Mouse (Mus musculus): ENCODE measurements around the gene Kif11. TPM values are rescaled to one million over a fixed set of nuclear protein-coding genes. Genes with fewer than 3 reads are reported as not detected.

Gene Kif11
- 54.7 and 56.8 TPM in 2 replicates for polyA plus RNA-seq (2016; fragmentation: Nextera tagmentation; extraction: Ambion mirVana)

DNA sequence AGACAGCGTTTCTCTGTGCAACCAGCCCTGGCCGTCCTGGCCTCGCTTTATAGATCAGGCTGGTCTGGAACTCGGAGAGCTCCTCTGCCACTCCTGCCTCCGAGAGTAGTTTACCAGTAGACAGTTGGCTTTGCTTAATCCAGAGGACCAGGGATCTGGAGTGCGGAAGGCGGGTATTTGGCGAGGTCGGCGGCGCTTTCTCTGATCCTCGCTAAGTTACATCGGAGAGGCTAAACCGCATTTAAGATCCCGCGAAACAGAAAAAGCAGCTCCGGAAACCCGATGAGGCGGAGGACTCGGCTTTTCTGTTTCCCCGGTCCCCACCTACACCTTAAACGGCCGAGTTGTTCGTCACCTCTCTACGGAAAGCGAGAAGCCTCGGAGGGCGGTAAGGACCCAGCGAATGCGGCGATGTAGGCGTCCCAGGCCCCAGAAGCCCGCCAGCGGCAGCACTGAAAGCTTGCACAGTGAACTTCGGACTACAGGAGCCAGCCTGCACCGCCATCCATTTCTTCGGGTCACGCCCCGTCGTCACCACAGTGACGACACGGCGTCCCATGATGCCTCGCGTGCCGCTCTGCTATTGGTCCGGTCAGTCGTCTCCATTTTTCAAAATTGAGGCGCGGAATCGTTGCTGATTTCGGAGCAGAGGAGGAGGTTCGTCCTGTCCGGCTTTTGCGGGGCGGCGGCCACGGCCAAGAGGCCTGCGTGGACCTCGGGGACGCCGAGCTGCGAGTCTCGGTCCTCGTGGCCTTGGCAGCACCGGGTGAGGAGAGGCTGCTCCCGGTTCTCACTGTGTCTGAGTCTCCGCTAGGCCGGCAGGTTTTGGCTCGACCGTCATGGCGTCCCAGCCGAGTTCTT lies at the start of gene Kif11:
Gene Kif11, plus strand, starts transcription at position 649 of the 861 bp plus-strand sequence.
- no peaks in the 10 kb centered on the region for H3K27me3 ChIP-seq (ENCODE audit: insufficient read depth, poor library complexity, severe bottlenecking)
- peaks cover 10% of the 10 kb centered on the region for H3K4me1 ChIP-seq
- H3K36me3 ChIP-seq: 0 out of 2 replicates have a peak, but pooled peaks cover 3% of the 10 kb centered on the region
- peak within 1 kb of the TSS; percentile 98 for H3K27ac ChIP-seq
- H3K4me3 ChIP-seq: peak within 1 kb of the TSS; percentile 98
- peak; percentile 97 for DNase-seq (ENCODE audit: low spot score)
- H3K9me3 ChIP-seq: no peaks in the 10 kb centered on the region
- under 1% methylated on average over 73 of the region's 73 CpGs for WGBS

DNA sequence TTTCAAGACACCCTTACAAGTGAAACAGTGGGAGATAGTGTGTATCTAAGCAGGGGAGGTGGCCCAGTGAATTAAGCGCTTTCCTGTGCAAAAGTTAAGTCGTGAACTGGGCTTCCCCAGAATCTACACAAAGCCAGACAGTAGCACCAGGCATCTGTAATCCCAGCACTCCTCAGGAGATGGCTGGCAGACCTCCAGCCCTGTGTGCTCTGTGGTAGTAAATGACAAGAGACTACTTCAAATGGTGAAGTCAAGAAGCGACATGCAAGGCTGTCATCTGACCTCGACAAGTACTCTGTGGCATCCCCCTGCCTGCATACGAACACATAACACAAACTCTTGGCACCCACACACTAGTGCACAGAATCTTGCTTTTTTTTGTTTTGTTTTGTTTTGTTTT lies 49.0 kb upstream of the Kif11 start:
- 88% methylated on average over 5 of the region's 5 CpGs for WGBS
- no peak for DNase-seq (ENCODE audit: low spot score)
- no peak overlapping the region for H3K27ac ChIP-seq

DNA sequence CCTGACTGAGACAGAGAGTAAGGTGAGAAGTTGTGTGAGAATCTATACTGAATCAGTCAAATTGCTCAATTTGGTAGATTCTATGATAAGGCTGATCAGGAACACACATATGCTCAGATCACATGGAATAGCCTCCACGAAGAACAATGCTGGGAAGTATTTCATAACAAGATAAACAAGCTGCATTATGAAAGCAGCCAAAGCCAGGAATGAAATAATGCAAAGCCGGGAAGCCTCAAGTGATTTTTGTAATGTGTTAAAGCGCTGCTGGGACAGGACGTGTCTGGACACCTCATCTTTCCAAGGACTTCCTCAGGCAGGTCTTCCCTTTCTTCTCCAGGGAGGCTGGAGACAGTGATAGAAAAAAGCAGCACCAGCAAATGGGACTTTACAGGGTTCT lies 43.5 kb upstream of the Kif11 start:
- Histone ChIP-seq H3K4me3 (no peak overlapping the region), H3K27ac (no peak overlapping the region), H3K9me3 (no peaks in the 10 kb centered on the region), H3K4me1 (peaks cover 7% of the 10 kb centered on the region; the same call in 1 of the 2 replicates), H3K27me3 (ENCODE audit: insufficient read depth, poor library complexity, severe bottlenecking) (no peaks in the 10 kb centered on the region), H3K36me3 (peaks cover 25% of the 10 kb centered on the region)
- no peak for DNase-seq (ENCODE audit: low spot score)
- WGBS: 88% methylated on average over 4 of the region's 4 CpGs

More for the DNA sequence above, 49.0 kb upstream of the Kif11 start:
- Histone ChIP-seq H3K36me3 (peaks cover 45% of the 10 kb centered on the region), H3K9me3 (no peaks in the 10 kb centered on the region), H3K4me3 (no peak overlapping the region), H3K27me3 (ENCODE audit: insufficient read depth, poor library complexity, severe bottlenecking) (no peaks in the 10 kb centered on the region), H3K4me1 (no peaks in the 10 kb centered on the region)

DNA sequence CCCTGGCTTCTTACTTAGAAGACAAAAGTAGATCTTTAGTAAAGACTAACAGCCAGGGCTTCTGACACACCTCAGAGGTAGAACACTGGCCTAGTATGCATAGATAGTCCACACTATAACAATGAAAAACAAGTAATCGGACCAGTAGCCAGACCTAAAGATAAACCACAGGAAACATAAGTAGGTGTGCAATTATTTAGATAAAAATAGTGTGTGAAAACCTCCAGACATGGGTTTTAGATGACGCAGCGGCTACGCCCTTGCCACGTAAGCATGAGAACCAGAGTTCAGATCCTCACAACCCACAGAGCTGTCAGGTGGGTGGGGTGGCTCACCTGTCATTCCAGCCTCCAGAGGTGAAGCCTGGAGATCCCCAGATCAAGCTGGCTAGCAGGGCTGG lies 42.8 kb upstream of the Kif11 start:
- H3K27me3 ChIP-seq (ENCODE audit: insufficient read depth, poor library complexity, severe bottlenecking): no peaks in the 10 kb centered on the region

DNA sequence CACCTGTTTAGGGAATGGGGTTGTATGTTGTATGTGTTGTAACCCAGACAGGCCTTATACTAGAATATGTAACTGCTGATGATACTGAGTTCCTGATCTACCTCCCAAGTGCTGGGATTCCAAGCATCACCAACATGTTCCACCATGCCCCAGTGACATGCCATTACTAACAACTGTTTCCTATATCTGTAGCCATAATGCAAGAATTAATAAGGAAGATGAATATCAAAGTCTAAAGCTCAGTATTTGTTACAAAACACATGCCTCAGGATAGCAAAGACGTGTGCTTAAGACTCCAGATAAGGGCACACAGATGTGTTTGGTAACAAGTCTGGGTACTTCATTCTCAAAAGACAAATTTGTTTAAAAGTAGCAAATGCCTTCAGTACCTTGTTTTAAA lies 40.8 kb upstream of the Kif11 start:
- DNase-seq (ENCODE audit: low spot score): no peak
- Histone ChIP-seq H3K4me3 (no peak overlapping the region), H3K27ac (no peak overlapping the region), H3K9me3 (no peaks in the 10 kb centered on the region), H3K36me3 (0 out of 2 replicates have a peak, but pooled peaks cover under 1% of the 10 kb centered on the region), H3K27me3 (ENCODE audit: insufficient read depth, poor library complexity, severe bottlenecking) (no peaks in the 10 kb centered on the region), H3K4me1 (peaks cover 7% of the 10 kb centered on the region; the same call in 1 of the 2 replicates)
- 62% methylated on average over 1 of the region's 1 CpGs for WGBS

More for the DNA sequence above, 42.8 kb upstream of the Kif11 start:
- peaks cover 18% of the 10 kb centered on the region for H3K36me3 ChIP-seq
- 86% methylated on average over 5 of the region's 5 CpGs for WGBS
- peaks cover 7% of the 10 kb centered on the region; the same call in 1 of the 2 replicates for H3K4me1 ChIP-seq
- H3K27ac ChIP-seq: no peak overlapping the region
- no peaks in the 10 kb centered on the region for H3K9me3 ChIP-seq
- H3K4me3 ChIP-seq: no peak overlapping the region
- no peak for DNase-seq (ENCODE audit: low spot score)

DNA sequence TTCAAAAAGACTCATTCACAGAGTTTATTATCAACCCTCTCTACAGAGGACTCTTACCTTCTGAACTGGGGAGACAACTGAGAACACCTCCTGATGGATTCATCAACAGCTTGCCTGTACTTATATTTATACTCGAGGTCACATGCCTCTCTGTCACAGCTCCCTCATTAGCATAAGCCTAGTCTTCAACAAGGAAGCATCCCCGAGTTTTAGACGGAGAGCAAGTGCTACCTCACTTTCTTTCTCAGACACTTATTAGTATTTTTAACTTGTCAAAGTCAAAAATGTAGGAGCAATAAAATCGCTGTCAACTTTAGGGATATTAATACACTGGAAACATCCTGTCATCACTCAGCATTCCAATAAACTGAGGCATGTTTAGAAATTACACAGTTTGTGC lies 38.5 kb upstream of the Kif11 start, which contains the start of gene Ide:
Gene Ide, minus strand, starts transcription at position 101 of the 400 bp plus-strand sequence.
- Histone ChIP-seq H3K36me3 (no peaks in the 10 kb centered on the region), H3K4me1 (peaks cover 15% of the 10 kb centered on the region), H3K27ac (no peak within 1 kb of the TSS), H3K27me3 (ENCODE audit: insufficient read depth, poor library complexity, severe bottlenecking) (no peaks in the 10 kb centered on the region), H3K4me3 (no peak within 1 kb of the TSS), H3K9me3 (no peaks in the 10 kb centered on the region)
- no peak for DNase-seq (ENCODE audit: low spot score)
- 80% methylated on average over 4 of the region's 4 CpGs for WGBS

DNA sequence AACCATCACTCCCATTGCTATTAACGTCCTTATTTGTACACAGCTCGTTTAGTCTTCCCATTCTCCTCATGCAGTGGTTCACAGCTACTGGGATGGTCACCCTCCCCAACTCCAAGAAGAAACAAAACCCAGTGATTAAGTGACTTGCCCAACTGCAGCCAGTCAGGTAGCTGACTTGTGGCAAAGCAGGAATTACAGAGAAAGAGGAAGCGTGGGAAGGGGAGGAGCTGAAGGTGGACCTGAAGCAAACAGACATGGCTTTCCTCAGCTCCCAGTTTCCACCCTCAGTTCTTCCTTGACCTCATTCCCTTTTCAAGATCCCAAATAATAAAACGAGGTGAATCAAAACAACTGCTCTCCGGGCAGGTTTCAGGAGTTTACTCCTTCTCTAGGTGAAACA lies 35.7 kb upstream of the Kif11 start:
- WGBS: 77% methylated on average over 5 of the region's 5 CpGs
- Histone ChIP-seq H3K27me3 (ENCODE audit: insufficient read depth, poor library complexity, severe bottlenecking) (no peaks in the 10 kb centered on the region), H3K9me3 (no peaks in the 10 kb centered on the region), H3K4me3 (no peak overlapping the region), H3K4me1 (peaks cover 16% of the 10 kb centered on the region), H3K27ac (peak overlapping the region; percentile 47; the same call in 1 of the 2 replicates), H3K36me3 (no peaks in the 10 kb centered on the region)
- DNase-seq (ENCODE audit: low spot score): no peak

DNA sequence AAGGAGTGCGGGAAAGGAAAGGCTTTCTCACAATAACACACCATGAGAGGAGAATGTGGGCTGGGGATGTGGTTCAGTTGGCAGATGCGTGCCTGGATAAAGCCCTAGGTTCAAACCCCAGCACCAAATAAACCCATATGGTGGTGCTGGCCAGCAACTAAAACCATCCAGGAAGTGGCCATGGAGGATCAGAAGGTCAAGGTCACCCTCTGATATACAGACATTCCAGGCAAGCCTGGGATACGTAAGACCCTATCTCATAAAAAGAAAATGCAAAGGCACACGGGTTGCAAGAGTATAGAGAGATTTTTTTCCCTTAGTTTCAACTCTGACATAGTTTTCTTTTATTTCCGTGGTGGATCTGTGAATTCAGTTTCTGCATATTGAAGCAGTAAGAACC lies 35.3 kb upstream of the Kif11 start:
- H3K27ac ChIP-seq: peak overlapping the region; percentile 47; the same call in 1 of the 2 replicates
- H3K4me3 ChIP-seq: no peak overlapping the region
- H3K36me3 ChIP-seq: no peaks in the 10 kb centered on the region
- WGBS: 63% methylated on average over 5 of the region's 5 CpGs
- H3K4me1 ChIP-seq: peaks cover 19% of the 10 kb centered on the region
- no peak for DNase-seq (ENCODE audit: low spot score)
- no peaks in the 10 kb centered on the region for H3K27me3 ChIP-seq (ENCODE audit: insufficient read depth, poor library complexity, severe bottlenecking)
- no peaks in the 10 kb centered on the region for H3K9me3 ChIP-seq

DNA sequence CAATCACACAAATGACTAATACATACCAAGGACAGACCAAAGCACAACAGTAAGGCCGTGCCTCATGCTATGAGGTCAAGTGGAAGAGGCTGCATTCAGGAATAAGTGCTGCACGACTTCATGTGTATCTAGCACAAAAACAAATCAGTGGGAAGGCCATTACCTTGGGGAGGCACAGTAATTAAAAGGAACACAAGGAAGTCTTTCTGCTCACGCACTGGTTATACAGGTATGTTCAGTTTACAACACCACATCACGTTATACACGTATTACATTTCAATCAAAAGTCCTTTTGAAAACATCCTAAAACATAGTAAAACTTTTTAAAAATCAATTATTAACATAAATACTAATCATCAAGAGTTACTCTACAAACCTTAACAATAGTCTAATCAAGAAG lies 32.3 kb upstream of the Kif11 start:
- DNase-seq (ENCODE audit: low spot score): no peak
- WGBS: 88% methylated on average over 5 of the region's 5 CpGs
- Histone ChIP-seq H3K27ac (no peak overlapping the region), H3K4me3 (no peak overlapping the region), H3K9me3 (no peaks in the 10 kb centered on the region), H3K27me3 (ENCODE audit: insufficient read depth, poor library complexity, severe bottlenecking) (no peaks in the 10 kb centered on the region), H3K36me3 (no peaks in the 10 kb centered on the region), H3K4me1 (peaks cover 36% of the 10 kb centered on the region)

DNA sequence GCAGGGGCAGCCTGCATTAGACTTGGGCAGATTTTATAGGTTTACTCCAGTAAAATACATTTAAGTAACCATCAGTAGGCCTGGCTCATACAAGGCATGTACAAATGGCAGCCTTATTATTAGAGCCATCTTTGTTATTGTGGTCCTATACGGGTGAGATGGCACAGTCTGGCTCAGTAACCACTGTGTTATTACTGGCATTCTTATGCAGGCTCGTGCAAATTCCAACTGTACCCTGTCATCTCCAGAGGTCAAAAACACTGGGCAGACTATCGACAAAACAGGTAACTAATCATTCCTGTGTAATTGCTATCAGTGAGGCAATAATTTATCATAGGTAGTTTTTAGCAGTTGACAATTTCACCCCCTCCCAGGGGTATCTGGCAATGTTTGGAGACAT lies 29.9 kb upstream of the Kif11 start:
- no peaks in the 10 kb centered on the region for H3K27me3 ChIP-seq (ENCODE audit: insufficient read depth, poor library complexity, severe bottlenecking)
- no peak for DNase-seq (ENCODE audit: low spot score)
- WGBS: 62% methylated on average over 3 of the region's 3 CpGs
- H3K27ac ChIP-seq: no peak overlapping the region
- no peaks in the 10 kb centered on the region for H3K9me3 ChIP-seq
- H3K4me1 ChIP-seq: peaks cover 30% of the 10 kb centered on the region
- peaks cover 6% of the 10 kb centered on the region for H3K36me3 ChIP-seq
- H3K4me3 ChIP-seq: no peak overlapping the region

DNA sequence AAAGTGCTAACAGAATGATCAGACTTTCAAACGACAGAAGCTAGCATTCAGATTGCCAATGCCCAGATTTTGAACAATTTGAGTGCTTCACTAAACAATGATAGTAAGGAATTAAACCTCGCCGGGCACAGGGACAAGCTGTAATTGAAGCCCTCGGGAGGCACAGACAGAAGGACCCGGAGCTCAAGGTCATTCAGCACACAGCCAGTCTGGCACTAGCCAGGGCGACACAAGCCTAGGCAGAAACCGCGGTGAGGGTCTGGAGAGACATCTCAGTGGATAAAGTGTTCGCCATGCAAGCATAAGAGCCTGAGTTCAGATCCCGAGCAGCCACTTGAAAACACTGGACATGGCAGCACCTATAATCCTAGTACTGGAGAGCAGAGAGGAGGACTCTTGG lies 27.9 kb upstream of the Kif11 start:
- Histone ChIP-seq H3K4me1 (peaks cover 29% of the 10 kb centered on the region), H3K27ac (peak overlapping the region; percentile 59; the same call in 1 of the 2 replicates), H3K9me3 (no peaks in the 10 kb centered on the region), H3K4me3 (no peak overlapping the region), H3K27me3 (ENCODE audit: insufficient read depth, poor library complexity, severe bottlenecking) (no peaks in the 10 kb centered on the region), H3K36me3 (peaks cover 15% of the 10 kb centered on the region)
- WGBS: 72% methylated on average over 10 of the region's 10 CpGs
- DNase-seq (ENCODE audit: low spot score): no peak

DNA sequence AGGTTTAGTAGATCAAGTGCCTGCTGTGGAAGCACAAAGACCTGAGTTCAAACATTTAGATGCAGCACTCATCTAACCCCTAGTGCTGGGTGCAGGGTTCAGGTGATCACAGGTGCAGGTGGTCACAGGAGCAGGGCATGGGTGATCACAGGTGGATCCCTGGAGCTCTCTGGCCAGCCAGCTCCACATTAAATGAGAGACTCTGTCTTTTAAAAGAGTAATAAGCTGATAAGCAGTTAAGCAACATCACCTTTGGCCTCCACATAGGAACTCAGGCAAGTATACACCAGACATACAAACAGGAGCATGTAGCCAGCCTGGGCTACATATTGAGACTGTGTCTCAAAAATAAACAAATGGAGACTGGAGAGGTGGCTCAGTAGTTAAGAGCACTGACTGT lies 27.3 kb upstream of the Kif11 start:
- no peak overlapping the region for H3K27ac ChIP-seq
- H3K4me1 ChIP-seq: peaks cover 29% of the 10 kb centered on the region
- H3K36me3 ChIP-seq: peaks cover 15% of the 10 kb centered on the region
- no peak for DNase-seq (ENCODE audit: low spot score)
- H3K4me3 ChIP-seq: no peak overlapping the region
- no peaks in the 10 kb centered on the region for H3K9me3 ChIP-seq
- H3K27me3 ChIP-seq (ENCODE audit: insufficient read depth, poor library complexity, severe bottlenecking): no peaks in the 10 kb centered on the region

DNA sequence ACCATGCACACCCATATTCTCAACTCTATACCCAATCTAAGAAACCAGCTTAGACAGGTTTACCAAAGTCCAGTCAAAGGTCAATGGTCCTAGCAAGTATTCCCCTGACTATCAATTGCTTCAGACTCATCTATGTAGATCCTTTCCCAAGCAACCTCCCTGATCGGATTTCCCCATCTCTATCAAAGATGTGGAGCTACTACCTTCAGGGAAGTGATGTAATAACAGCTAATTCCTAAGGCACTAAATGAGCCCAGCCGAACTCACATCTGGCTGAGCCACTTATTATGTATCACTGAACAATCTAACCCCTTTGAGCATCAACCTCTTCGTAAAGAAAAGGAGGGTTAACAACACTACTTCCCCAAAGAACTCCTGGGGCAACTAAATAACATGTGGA lies 23.4 kb upstream of the Kif11 start:
- Histone ChIP-seq H3K4me3 (no peak overlapping the region), H3K9me3 (no peaks in the 10 kb centered on the region), H3K4me1 (peaks cover 9% of the 10 kb centered on the region), H3K36me3 (peaks cover 15% of the 10 kb centered on the region), H3K27me3 (ENCODE audit: insufficient read depth, poor library complexity, severe bottlenecking) (no peaks in the 10 kb centered on the region), H3K27ac (no peak overlapping the region)
- DNase-seq (ENCODE audit: low spot score): no peak
- 91% methylated on average over 3 of the region's 3 CpGs for WGBS

Data from heart, embryonic 10.5 days (tissue).